10 mouse cellular contexts compared by ENCODE assay signal in the genomic region with DNA sequence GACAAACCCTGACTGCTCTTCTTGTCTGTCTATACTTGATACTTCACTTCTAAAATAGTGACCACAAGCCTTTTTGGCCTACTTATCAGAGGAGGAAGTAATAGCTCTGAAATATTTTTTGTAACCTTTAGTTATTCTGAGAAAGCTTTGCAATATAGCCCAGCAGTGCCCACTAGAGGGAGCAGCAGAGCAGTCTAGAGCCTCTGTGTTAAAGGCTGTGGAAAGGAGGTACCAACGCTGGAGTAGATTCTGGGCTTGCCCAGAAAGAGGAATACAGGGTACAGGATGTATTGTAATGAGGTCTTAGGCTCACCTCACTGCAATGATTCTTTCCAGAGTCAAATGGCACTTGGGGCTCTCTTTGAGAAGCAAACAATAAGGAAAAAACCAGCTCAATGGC.
DNase-seq lines count a peak whose midpoint lies in the region; ATAC-seq and TF ChIP-seq lines count a peak whose summit lies in the region.
"Had no signal": no experiment of that assay in that cellular context is flagged by ENCODE, and none has a peak within 500 bp of the region (broad histone marks: within the 10 kb centered on the region; RNA-seq: fewer than 3 reads in every experiment).

No protein-coding gene starts in this region.

- H3K4me1 ChIP-seq in heart, embryonic 11.5 days (ENCODE audit: control insufficient read depth, insufficient read depth, low read length), result no peaks in the 10 kb centered on the region
- peaks cover 25% of the 10 kb centered on the region for H3K4me1 ChIP-seq in hindbrain, embryonic 12.5 days
- no peaks in the 10 kb centered on the region for H3K4me1 ChIP-seq in midbrain, postnatal 0 days (ENCODE audit: insufficient read depth, low read length)
- H3K4me1 ChIP-seq: stomach, embryonic 15.5 days had no signal

- H3K4me3 ChIP-seq in heart, embryonic 11.5 days (ENCODE audit: low read depth, low read length), result no peak overlapping the region
- H3K4me3 ChIP-seq in hindbrain, embryonic 12.5 days, result no peak overlapping the region
- H3K4me3 ChIP-seq in midbrain, postnatal 0 days (ENCODE audit: low read depth, low read length), result no peak overlapping the region
- H3K4me3 ChIP-seq: limb, embryonic 13.5 days; stomach, embryonic 15.5 days had no signal

- H3K4me2 ChIP-seq in heart, embryonic 11.5 days, result no peak overlapping the region
- H3K4me2 ChIP-seq in hindbrain, embryonic 12.5 days (replicated peaks), result no peak overlapping the region
- no peak overlapping the region for H3K4me2 ChIP-seq in midbrain, postnatal 0 days (ENCODE audit: low read depth, low read length, poor library complexity, severe bottlenecking)
- H3K4me2 ChIP-seq: limb, embryonic 13.5 days; stomach, embryonic 15.5 days had no signal

- DNase-seq in heart, adult 8-10 months (ENCODE audit: low spot score), result peak; percentile 19
- DNase-seq in adrenal gland, adult 8-10 months, result peak; percentile 10
- DNase-seq in embryo, embryonic 9.5 days (ENCODE audit: extremely low spot score), result peak; percentile 69
- DNase-seq in left cerebral cortex, adult 8-10 months (ENCODE audit: low spot score in 2 of 2), result peak; percentile 33 to 68
- DNase-seq in midbrain, postnatal 0 days (ENCODE audit: low spot score), result peak; percentile 89
- DNase-seq in thymus, postnatal 36 days, result peak; percentile 10 to 17

- H3K27me3 ChIP-seq in heart, embryonic 11.5 days (ENCODE audit: control insufficient read depth, insufficient read depth, low read length), result no peaks in the 10 kb centered on the region
- no peaks in the 10 kb centered on the region for H3K27me3 ChIP-seq in hindbrain, embryonic 12.5 days
- H3K27me3 ChIP-seq in midbrain, postnatal 0 days (ENCODE audit: insufficient read depth, low read length), result no peaks in the 10 kb centered on the region
- H3K27me3 ChIP-seq: limb, embryonic 13.5 days; stomach, embryonic 15.5 days had no signal

- peak; percentile 93 for TF ChIP-seq CTCF in midbrain, postnatal 0 days (IDR thresholded peaks at IDR 0.05)

- no peaks in the 10 kb centered on the region for H3K36me3 ChIP-seq in heart, embryonic 11.5 days (ENCODE audit: control insufficient read depth, insufficient read depth, low read length)
- H3K36me3 ChIP-seq in hindbrain, embryonic 12.5 days, result no peaks in the 10 kb centered on the region
- no peaks in the 10 kb centered on the region for H3K36me3 ChIP-seq in midbrain, postnatal 0 days (ENCODE audit: insufficient read depth, low read length)
- H3K36me3 ChIP-seq: limb, embryonic 13.5 days; stomach, embryonic 15.5 days had no signal

- H3K27ac ChIP-seq in heart, embryonic 11.5 days (ENCODE audit: low read depth, low read length), result no peak overlapping the region
- peak overlapping the region; percentile 82 for H3K27ac ChIP-seq in hindbrain, embryonic 12.5 days
- H3K27ac ChIP-seq in midbrain, postnatal 0 days (ENCODE audit: low read depth, low read length), result no peak overlapping the region
- H3K27ac ChIP-seq: limb, embryonic 13.5 days; stomach, embryonic 15.5 days had no signal

- no peak overlapping the region for H3K9ac ChIP-seq in heart, embryonic 11.5 days (ENCODE audit: low read depth, low read length)
- H3K9ac ChIP-seq in hindbrain, embryonic 12.5 days, result no peak overlapping the region
- no peak overlapping the region for H3K9ac ChIP-seq in midbrain, postnatal 0 days (replicated peaks; ENCODE audit: low read length, poor library complexity, severe bottlenecking)
- H3K9ac ChIP-seq: limb, embryonic 13.5 days; stomach, embryonic 15.5 days had no signal

- 10% methylated on average over 1 of the region's 1 CpGs for WGBS in heart, embryonic 11.5 days (ENCODE audit: insufficient replicate concordance)
- 4% methylated on average over 1 of the region's 1 CpGs for WGBS in hindbrain, embryonic 12.5 days
- 3% methylated on average over 1 of the region's 1 CpGs for WGBS in midbrain, postnatal 0 days

- ATAC-seq in heart, embryonic 11.5 days (replicated peaks; ENCODE audit: insufficient number of reproducible peaks, low FRiP score, low TSS enrichment), result no peak
- ATAC-seq in hindbrain, embryonic 12.5 days (ENCODE audit: low FRiP score), result peak; percentile 79
- peak; percentile 85 for ATAC-seq in midbrain, postnatal 0 days (ENCODE audit: low FRiP score)

- no peaks in the 10 kb centered on the region for H3K9me3 ChIP-seq in heart, embryonic 11.5 days (replicated peaks; ENCODE audit: control insufficient read depth, low read length)
- H3K9me3 ChIP-seq in hindbrain, embryonic 12.5 days (replicated peaks), result no peaks in the 10 kb centered on the region
- H3K9me3 ChIP-seq in midbrain, postnatal 0 days (ENCODE audit: low read length), result no peaks in the 10 kb centered on the region
- H3K9me3 ChIP-seq: limb, embryonic 13.5 days; stomach, embryonic 15.5 days had no signal

Comparison
In these comparisons a context has a peak if more than half of its experiments do, and no peak if none do; other contexts are left out.
1. DNase-seq: peak in every context shown above with its lines; median percentile 89 in midbrain, postnatal 0 days; 69 in embryo, embryonic 9.5 days; 50 in left cerebral cortex, adult 8-10 months; 19 in heart, adult 8-10 months; 14 in thymus, postnatal 36 days; 10 in adrenal gland, adult 8-10 months.